Mouse (Mus musculus) hindbrain, postnatal 0 days (tissue): ENCODE measurements around the gene Actn3. TPM values are rescaled to one million over a fixed set of nuclear protein-coding genes. Genes with fewer than 3 reads are reported as not detected.

ENCODE experiments used
- ATAC-seq: fragments of 200-750 bp; cut with Nextera tagmentation; 2 replicates; pipeline ENCODE4 v1.8.0; 2017; ENCODE audit warnings: mild to moderate bottlenecking, moderate TSS enrichment, moderate library complexity
- DNase-seq: peaks from one replicate; pipeline ENCODE4 v3.0.0-alpha.2; 2015; ENCODE audit warnings: low spot score
- H3K27ac ChIP-seq: fragments of 300-500 bp; sonication (generic); 2 replicates; pipeline ENCODE4 v1.5.1; 2014; ENCODE audit warnings: mild to moderate bottlenecking
- H3K27me3 ChIP-seq: fragments of 300-500 bp; sonication (generic); 2 replicates; pipeline ENCODE4 v1.6.1; 2014; ENCODE audit warnings: low read length, mixed read lengths; ENCODE audit not compliant: insufficient read depth
- H3K36me3 ChIP-seq: fragments of 300-500 bp; sonication (generic); 2 replicates; pipeline ENCODE4 v1.6.1; 2014; ENCODE audit warnings: low read length, mixed read lengths; ENCODE audit not compliant: insufficient read depth
- H3K4me1 ChIP-seq: fragments of 300-500 bp; sonication (generic); 2 replicates; pipeline ENCODE4 v1.6.1; 2014; ENCODE audit warnings: antibody characterized with exemption, low read length, mixed read lengths; ENCODE audit not compliant: insufficient read depth
- H3K4me2 ChIP-seq: fragments of 300-500 bp; sonication (generic); 2 replicates; pipeline ENCODE4 v1.6.1; 2014; ENCODE audit warnings: low read depth, mild to moderate bottlenecking, low read length, moderate library complexity, mixed read lengths
- H3K4me3 ChIP-seq: fragments of 300-500 bp; sonication (generic); 2 replicates; pipeline ENCODE4 v1.5.1; 2014; ENCODE audit warnings: low read length
- H3K9ac ChIP-seq: fragments of 300-500 bp; sonication (generic); replicated peaks from 2 replicates; pipeline ENCODE4 v1.6.1; 2014; ENCODE audit warnings: mild to moderate bottlenecking, low read length, moderate library complexity, mixed read lengths
- H3K9me3 ChIP-seq: fragments of 300-500 bp; sonication (generic); 2 replicates; pipeline ENCODE4 v1.6.1; 2016; ENCODE audit warnings: low read length, mixed read lengths
- CTCF ChIP-seq: IDR thresholded peaks from 2 replicates; pipeline ENCODE4 v1.5.1; 2016; ENCODE audit warnings: antibody characterized with exemption, control low read depth, low read depth
- WGBS: fragments of 180-500 bp; shearing (Covaris S2); extraction: QIAGEN DNeasy Blood & Tissue Kit; methylation state at CpG from one replicate; pipeline ENCODE4 v1.1.7; 2014; 5-methylcytosine and 5-hydroxymethylcytosine counted together
- polyA plus RNA-seq: library from polyadenylated mRNA; unstranded; fragments of >200 nt; fragmentation: Nextera tagmentation; extraction: Ambion mirVana; gene quantifications from 2 replicates; pipeline ENCODE4 v1.2.1, GENCODE M21; 2015
- total RNA-seq: library from RNA; depleted of rRNA; stranded (reverse); fragments of >200 nt; gene quantifications from 2 replicates; pipeline ENCODE4 v1.2.3, GENCODE M21; 2014

Actn3 gene
- total and polyA plus RNA-seq, 2 experiments from 2014 or later: 3.8 to 6.8 TPM

- no peaks in the 10 kb centered on the region for H3K27me3 ChIP-seq
- no peak overlapping the region for H3K4me2 ChIP-seq
- 75% methylated on average over 4 of the region's 4 CpGs for WGBS
- peak; percentile 77 for TF ChIP-seq CTCF
- ATAC-seq: no peak
- H3K36me3 ChIP-seq: peaks cover 35% of the 10 kb centered on the region
- no peaks in the 10 kb centered on the region for H3K9me3 ChIP-seq
- H3K9ac ChIP-seq: no peak overlapping the region
- no peak overlapping the region for H3K4me3 ChIP-seq
- DNase-seq: peak; percentile 53
- H3K4me1 ChIP-seq: no peaks in the 10 kb centered on the region
- no peak overlapping the region for H3K27ac ChIP-seq
Measured at GRCm38 (mm10) chr19:4908107-4908506, 30.4 kb upstream of the Actn3 start.

GRCm38 (mm10) chr19:4905979-4906794 lies 28.5 kb upstream of the Actn3 start, which contains the start of gene Bbs1:
Bbs1 (minus strand) TSS chr19:4906628.
- Histone ChIP-seq H3K9me3 (no peaks in the 10 kb centered on the region), H3K4me1 (no peaks in the 10 kb centered on the region), H3K4me2 (peak within 1 kb of the TSS; percentile 63), H3K36me3 (peaks cover 35% of the 10 kb centered on the region), H3K27me3 (no peaks in the 10 kb centered on the region), H3K27ac (peak within 1 kb of the TSS; percentile 82), H3K4me3 (peak within 1 kb of the TSS; percentile 64), H3K9ac (peak within 1 kb of the TSS; percentile 57)
- DNase-seq: peak; percentile 91
- TF ChIP-seq CTCF: no peak
- ATAC-seq: peak; percentile 80
- 7% methylated on average over 31 of the region's 31 CpGs for WGBS

- 76% methylated on average over 3 of the region's 3 CpGs for WGBS
- Histone ChIP-seq H3K36me3 (peaks cover 28% of the 10 kb centered on the region; the same call in 1 of the 2 replicates), H3K27me3 (no peaks in the 10 kb centered on the region), H3K4me2 (no peak overlapping the region), H3K4me1 (no peaks in the 10 kb centered on the region), H3K9ac (no peak overlapping the region), H3K4me3 (no peak overlapping the region), H3K9me3 (no peaks in the 10 kb centered on the region), H3K27ac (no peak overlapping the region)
- DNase-seq (no peak), ATAC-seq (no peak)
- no peak for TF ChIP-seq CTCF
Measured at GRCm38 (mm10) chr19:4899888-4900287, 22.2 kb upstream of the Actn3 start.

- no peak overlapping the region for H3K9ac ChIP-seq
- no peak overlapping the region for H3K4me2 ChIP-seq
- WGBS: 88% methylated on average over 9 of the region's 9 CpGs
- no peak overlapping the region for H3K4me3 ChIP-seq
- no peak for TF ChIP-seq CTCF
- no peaks in the 10 kb centered on the region for H3K27me3 ChIP-seq
- DNase-seq (no peak), ATAC-seq (no peak)
- no peaks in the 10 kb centered on the region for H3K9me3 ChIP-seq
- H3K4me1 ChIP-seq: no peaks in the 10 kb centered on the region
- H3K27ac ChIP-seq: no peak overlapping the region
- H3K36me3 ChIP-seq: peaks cover 38% of the 10 kb centered on the region; the same call in 1 of the 2 replicates
Measured at GRCm38 (mm10) chr19:4898972-4899371, 21.3 kb upstream of the Actn3 start.

- Histone ChIP-seq H3K27ac (no peak overlapping the region), H3K4me2 (no peak overlapping the region), H3K9ac (no peak overlapping the region), H3K4me3 (no peak overlapping the region), H3K27me3 (no peaks in the 10 kb centered on the region), H3K9me3 (no peaks in the 10 kb centered on the region), H3K4me1 (no peaks in the 10 kb centered on the region), H3K36me3 (peaks cover 32% of the 10 kb centered on the region; the same call in 1 of the 2 replicates)
- 55% methylated on average over 21 of the region's 21 CpGs for WGBS
- no peak for TF ChIP-seq CTCF
- no peak for ATAC-seq
- DNase-seq: no peak
Measured at GRCm38 (mm10) chr19:4896780-4897520, 19.2 kb upstream of the Actn3 start.

GRCm38 (mm10) chr19:4891798-4892197 lies 14.1 kb upstream of the Actn3 start:
- no peak for TF ChIP-seq CTCF
- WGBS: 97% methylated on average over 3 of the region's 3 CpGs
- H3K9me3 ChIP-seq: no peaks in the 10 kb centered on the region
- ATAC-seq: no peak
- no peak for DNase-seq
- H3K9ac ChIP-seq: no peak overlapping the region
- no peak overlapping the region for H3K4me2 ChIP-seq
- no peaks in the 10 kb centered on the region for H3K4me1 ChIP-seq
- H3K27me3 ChIP-seq: no peaks in the 10 kb centered on the region
- H3K27ac ChIP-seq: no peak overlapping the region
- H3K4me3 ChIP-seq: no peak overlapping the region
- peaks cover 20% of the 10 kb centered on the region; the same call in 1 of the 2 replicates for H3K36me3 ChIP-seq
